Mouse (Mus musculus): Measurements from ENCODE around the gene E330021D16Rik. TPM values are rescaled to one million over a fixed set of nuclear protein-coding genes. Genes with fewer than 3 reads are reported as not detected.

E330021D16Rik gene
- polyA plus RNA-seq (2017; shearing (Covaris generic)) = 1.1 TPM

GRCm38 (mm10) chr6:136415133-136415775 lies at the start of gene E330021D16Rik:
E330021D16Rik (minus strand) TSS chr6:136415569.

Other genes with a start within 250 kb of the E330021D16Rik start
- 0.01 TPM for gene Grin2b, start 242.1 kb downstream of the E330021D16Rik start, polyA plus RNA-seq (2017; shearing (Covaris generic))
- gene Gm8994, start 88.0 kb downstream of the E330021D16Rik start, polyA plus RNA-seq (2017; shearing (Covaris generic)) = not detected
- gene Atf7ip, start 90.6 kb upstream of the E330021D16Rik start, polyA plus RNA-seq (2017; shearing (Covaris generic)) = 202 TPM
- gene Plbd1, start 246.4 kb upstream of the E330021D16Rik start, polyA plus RNA-seq (2017; shearing (Covaris generic)) = 0.89 TPM